Mouse (Mus musculus) heart, adult 2 months (tissue): Measurements from ENCODE around the gene Nfic.
"Not testable (repeated sequence)": the region's sequence is repeated elsewhere in the genome, so short reads cannot be mapped to it uniquely, and the experiment has no call there.

ENCODE experiments used
- CTCF ChIP-seq: fragments of 200-600 bp; IDR thresholded peaks from 2 replicates; pipeline ENCODE4 v1.8.1; 2022; ENCODE audit warnings: antibody characterized with exemption, mild to moderate bottlenecking, moderate library complexity
- POLR2A ChIP-seq: fragments of 200-500 bp; IDR thresholded peaks from 2 replicates; pipeline ENCODE4 v1.6.1; 2011; ENCODE audit warnings: mild to moderate bottlenecking, low read depth, low read length, control low read depth; ENCODE audit not compliant: insufficient read depth

GRCm38 (mm10) chr10:81445516-81445915, 9.9 kb downstream of the Nfic start:
- TF ChIP-seq POLR2A: not testable (repeated sequence)
- peak; percentile 56 for TF ChIP-seq CTCF
